Mouse (Mus musculus) layer of hippocampus, adult 6 months (tissue): ENCODE measurements around the gene Tmem79. TPM values are rescaled to one million over a fixed set of nuclear protein-coding genes. Genes with fewer than 3 reads are reported as not detected.

Experiments
- long read RNA-seq, 2 experiments: library from polyadenylated mRNA; unstranded; transcript quantifications; one replicate each; pipeline ENCODE4 v2.0.0; 2019 to 2020
- polyA plus RNA-seq: library from polyadenylated mRNA; unstranded; fragments of <200 nt; fragmentation: Nextera tagmentation; gene quantifications from 2 replicates; pipeline ENCODE4 v1.2.3, GENCODE M21; 2021

Gene Tmem79
- 0.83 and 0.92 TPM in 2 replicates for polyA plus RNA-seq
- long read RNA-seq, experiment 1, partial matches to known transcripts = 0 of 4 reads
- long read RNA-seq, experiment 1, other reads (novel, unspliced or antisense) = 4 of 4 reads
- long read RNA-seq, experiment 2, partial matches to known transcripts = 0 of 14 reads
- long read RNA-seq, experiment 2, other reads (novel, unspliced or antisense) = 14 of 14 reads

DNA sequence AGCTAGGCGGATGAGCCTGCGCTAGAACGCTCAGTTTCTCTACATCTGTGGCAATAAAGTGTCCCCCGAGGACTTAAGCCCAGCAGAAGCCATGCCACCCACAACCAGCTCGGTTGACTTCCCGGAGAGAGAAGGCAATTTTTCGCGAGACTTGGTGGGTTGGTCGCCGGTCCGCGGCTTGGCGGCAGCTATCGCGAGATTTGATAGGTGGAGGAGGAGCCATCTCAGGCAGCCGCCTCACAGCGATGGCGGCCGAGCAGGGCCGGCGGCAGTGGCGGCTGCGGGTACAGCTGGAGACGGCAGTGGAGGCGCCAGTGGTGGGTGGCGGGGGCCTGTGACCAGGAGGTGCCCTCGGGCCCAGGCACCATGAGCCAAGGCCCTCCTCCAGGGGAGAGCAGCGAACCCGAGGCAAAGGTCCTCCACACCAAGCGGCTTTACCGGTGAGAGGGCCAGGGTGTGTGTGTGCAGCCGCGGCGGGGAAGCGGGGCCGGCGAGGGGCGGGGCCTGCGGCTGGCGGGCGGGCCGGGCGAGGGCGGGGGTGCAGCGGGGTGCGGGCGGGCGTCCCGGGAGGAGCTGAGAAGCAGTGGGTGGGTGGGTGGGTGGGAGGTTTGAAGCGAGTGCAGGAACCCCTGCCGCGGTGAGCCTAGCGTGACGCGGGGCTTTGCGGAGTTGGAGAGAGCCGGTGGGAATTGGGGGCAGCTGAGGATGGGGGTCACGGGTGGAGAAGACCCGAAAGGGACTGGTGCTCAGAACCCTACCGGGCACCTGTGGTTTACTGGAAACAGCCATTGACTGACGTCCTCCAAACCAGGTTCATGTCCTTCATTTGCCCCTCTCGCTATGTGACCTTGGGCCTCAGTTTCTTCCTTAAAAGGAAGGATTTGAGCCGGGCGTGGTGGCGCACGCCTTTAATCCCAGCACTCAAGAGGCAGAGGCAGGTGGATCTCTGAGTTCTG is at the start of gene Tmem79, which contains the start of gene Smg5:
Tmem79 (minus strand) TSS at position 91 of the 956 bp plus-strand sequence.
Smg5 (plus strand) TSS at position 203 of the 956 bp plus-strand sequence.

DNA sequence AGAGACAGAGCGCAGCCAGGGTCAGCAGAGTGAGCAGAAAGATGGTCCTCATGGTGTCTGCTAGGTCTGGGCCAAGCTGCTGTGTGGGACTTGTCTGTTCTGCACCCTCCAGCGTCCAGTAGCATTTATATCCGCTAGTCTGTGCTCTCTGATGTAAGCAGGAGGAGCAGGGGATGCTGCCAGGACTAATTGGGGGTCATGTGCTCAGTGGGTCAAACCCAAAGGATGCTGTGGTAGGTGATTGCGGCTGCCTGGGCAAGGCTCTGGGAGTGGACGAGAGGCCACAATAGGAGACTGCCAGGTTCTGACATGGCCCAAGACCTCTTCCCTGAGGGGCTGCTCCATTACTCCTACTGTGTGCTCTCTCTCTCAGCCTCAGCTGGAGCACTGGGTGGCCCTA is 48.4 kb upstream of the Tmem79 start, which contains the start of gene Bglap:
Bglap (minus strand) TSS at position 101 of the 400 bp plus-strand sequence.

DNA sequence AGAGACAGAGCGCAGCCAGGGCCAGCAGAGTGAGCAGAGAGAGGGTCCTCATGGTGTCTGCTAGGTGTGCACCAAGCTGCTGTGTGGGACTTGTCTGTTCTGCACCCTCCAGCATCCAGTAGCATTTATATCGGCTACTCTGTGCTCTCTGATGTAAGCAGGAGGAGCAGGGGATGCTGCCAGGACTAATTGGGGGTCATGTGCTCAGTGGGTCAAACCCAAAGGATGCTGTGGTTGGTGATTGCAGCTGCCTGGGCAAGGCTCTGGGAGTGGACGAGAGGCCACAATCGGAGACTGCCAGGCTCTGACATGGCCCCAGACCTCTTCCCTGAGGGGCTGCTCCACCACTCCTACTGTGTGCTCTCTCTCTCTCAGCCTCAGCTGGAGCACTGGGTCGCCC is 42.7 kb upstream of the Tmem79 start, which contains the start of gene Bglap2:
Bglap2 (minus strand) TSS at position 101 of the 400 bp plus-strand sequence.

DNA sequence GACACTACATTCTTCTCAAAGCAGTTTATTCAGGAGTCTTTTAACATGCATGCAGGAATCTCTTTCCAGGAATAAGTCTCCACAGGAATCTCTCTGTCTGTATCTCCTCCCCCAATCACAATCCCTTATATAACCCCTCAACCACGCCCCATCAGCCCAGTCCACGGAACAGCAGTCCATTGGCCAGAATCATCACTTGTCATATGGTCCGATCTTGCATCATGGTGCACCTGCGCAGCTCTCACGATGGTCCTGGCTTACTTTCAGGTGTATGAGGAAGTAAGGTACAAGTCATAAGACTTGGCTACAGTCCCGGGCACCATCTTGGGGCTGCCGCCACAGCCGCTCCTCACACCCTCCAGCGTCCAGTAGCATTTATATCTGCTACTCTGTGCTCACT is 36.7 kb upstream of the Tmem79 start, which contains the start of gene Bglap3:
Bglap3 (minus strand) TSS at position 101 of the 400 bp plus-strand sequence.

DNA sequence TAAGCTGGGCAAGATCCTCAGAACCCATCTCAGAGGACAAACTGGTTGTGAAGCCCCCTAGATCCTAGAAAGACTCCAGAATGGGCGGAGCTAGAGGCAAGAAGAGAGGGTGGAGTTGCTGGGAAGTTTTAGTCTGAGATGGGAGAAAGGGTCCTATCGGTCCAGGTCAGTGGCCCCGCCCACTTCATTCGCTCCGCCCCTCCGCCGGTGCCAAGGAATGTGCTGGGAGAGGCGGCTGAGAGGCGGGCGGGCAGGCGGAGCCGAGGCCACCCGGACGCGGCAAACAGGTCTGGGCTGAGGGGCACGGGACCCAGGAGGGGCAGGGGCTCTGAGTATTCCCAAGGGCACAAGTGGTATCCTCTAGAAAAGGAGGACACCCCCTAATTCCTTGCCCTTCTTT is 28.4 kb upstream of the Tmem79 start, which contains the start of gene Paqr6:
Paqr6 (plus strand) TSS at position 248 of the 400 bp plus-strand sequence.

GRCm38 (mm10) chr3:88324951-88325405 is 11.0 kb downstream of the Tmem79 start, which contains the start of gene Glmp:
Glmp (plus strand) TSS chr3:88325023.

DNA sequence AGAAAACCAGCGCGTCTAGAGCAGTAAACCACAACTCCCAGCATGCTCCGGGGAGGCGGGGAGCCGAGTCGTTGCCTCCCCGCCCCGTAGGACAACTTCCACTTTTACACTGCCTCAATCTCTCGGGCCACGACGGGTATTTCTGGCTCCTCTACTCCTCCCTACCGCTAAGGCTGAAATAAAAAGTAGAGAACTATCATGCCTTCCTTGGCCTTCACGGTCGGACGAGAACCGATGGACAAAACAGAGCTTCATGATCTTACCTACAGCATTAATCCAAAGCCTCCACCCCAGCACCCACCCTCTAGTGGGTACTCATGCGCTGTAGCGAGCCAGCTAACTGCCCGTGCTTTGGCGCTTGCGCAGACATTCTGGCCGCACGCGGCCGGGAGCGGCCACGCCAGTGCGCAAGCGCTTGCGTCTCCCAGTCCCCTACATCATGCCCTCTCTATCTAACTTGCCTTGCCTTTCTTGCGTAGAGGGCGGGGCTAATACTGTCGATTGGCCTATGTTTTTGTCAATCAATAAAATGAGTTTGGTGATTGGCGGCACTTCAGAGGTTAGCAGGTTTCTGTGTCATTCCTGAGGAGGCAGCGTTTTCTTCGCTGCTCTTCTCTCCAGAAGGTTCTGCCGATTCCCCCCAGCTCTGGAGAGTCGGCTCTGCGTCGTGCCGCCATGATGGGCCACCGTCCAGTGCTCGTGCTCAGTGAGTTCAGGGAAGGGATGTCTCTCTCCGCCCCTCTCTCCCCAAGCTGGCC is 39.2 kb downstream of the Tmem79 start, which contains the start of the genes Tsacc and Cct3:
Tsacc (minus strand) TSS at position 439 of the 758 bp plus-strand sequence.
Cct3 (plus strand) TSS at position 556 of the 758 bp plus-strand sequence.

DNA sequence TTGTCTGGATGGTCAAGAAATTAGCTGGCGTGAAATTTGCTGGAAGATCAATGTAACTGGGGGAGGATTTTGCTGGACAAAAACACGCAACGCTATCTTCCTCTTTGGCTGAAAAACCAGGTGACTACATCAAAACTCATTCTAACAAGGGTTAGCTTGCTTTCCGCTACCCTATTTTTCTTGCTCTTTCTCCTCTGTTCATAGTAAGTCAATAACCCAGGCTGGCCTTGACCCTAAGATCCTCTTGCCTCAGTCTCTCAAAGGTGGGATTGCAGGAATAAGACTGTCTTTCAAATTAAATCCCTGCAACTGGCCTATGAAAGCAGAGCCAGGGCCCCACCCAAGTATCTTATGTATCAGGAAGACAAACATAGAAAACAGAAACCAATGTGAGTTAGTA is 48.8 kb downstream of the Tmem79 start, which contains the start of gene Gm38392:
Gm38392 (minus strand) TSS at position 101 of the 400 bp plus-strand sequence.

Other genes starting within 250 kb of the Tmem79 start
- 62.2 and 79.5 TPM in 2 replicates for gene Mef2d, start 193.8 kb downstream of the Tmem79 start, polyA plus RNA-seq
- gene Rhbg, start 81.4 kb downstream of the Tmem79 start, polyA plus RNA-seq = 0.11 TPM in 1 of 2 replicates, not detected in the other
- 0.10 TPM in 1 of 2 replicates, not detected in the other for gene Gm38392, start 48.9 kb downstream of the Tmem79 start, polyA plus RNA-seq
- 3.9 and 4.6 TPM in 2 replicates for gene Tsacc, start 39.1 kb downstream of the Tmem79 start, polyA plus RNA-seq
- gene Cct3, start 39.0 kb downstream of the Tmem79 start, polyA plus RNA-seq = 205 and 208 TPM in 2 replicates
- 180 and 195 TPM in 2 replicates for gene Glmp, start 11.1 kb downstream of the Tmem79 start, polyA plus RNA-seq
- 5.1 and 6.5 TPM in 2 replicates for gene Smg5, start 112 bp upstream of the Tmem79 start, polyA plus RNA-seq
- gene Paqr6, start 28.4 kb upstream of the Tmem79 start, polyA plus RNA-seq = 18.9 and 21.1 TPM in 2 replicates
- gene Bglap3, start 36.6 kb upstream of the Tmem79 start, polyA plus RNA-seq = not detected in 2 replicates
- gene Bglap2, start 42.6 kb upstream of the Tmem79 start, polyA plus RNA-seq = not detected in 2 replicates
- gene Bglap, start 48.3 kb upstream of the Tmem79 start, polyA plus RNA-seq = 0.48 TPM in 1 of 2 replicates, not detected in the other
- 6.6 and 7.3 TPM in 2 replicates for gene Pmf1, start 74.2 kb upstream of the Tmem79 start, polyA plus RNA-seq
- 40.4 and 41.6 TPM in 2 replicates for gene Slc25a44, start 89.0 kb upstream of the Tmem79 start, polyA plus RNA-seq
- gene Sema4a, start 125.0 kb upstream of the Tmem79 start, polyA plus RNA-seq = 9.7 and 10.8 TPM in 2 replicates
- gene Lmna, start 173.8 kb upstream of the Tmem79 start, polyA plus RNA-seq = 38.9 and 42.1 TPM in 2 replicates
- 0.19 and 0.24 TPM in 2 replicates for gene Mex3a, start 196.2 kb upstream of the Tmem79 start, polyA plus RNA-seq
- 0.14 TPM in 1 of 2 replicates, not detected in the other for gene Rab25, start 212.2 kb upstream of the Tmem79 start, polyA plus RNA-seq
- 126 and 151 TPM in 2 replicates for gene Lamtor2, start 216.9 kb upstream of the Tmem79 start, polyA plus RNA-seq
- 12.7 and 13.2 TPM in 2 replicates for gene Ubqln4, start 217.6 kb upstream of the Tmem79 start, polyA plus RNA-seq
- 214 and 223 TPM in 2 replicates for gene Ssr2, start 239.7 kb upstream of the Tmem79 start, polyA plus RNA-seq